Mouse (Mus musculus) heart, postnatal 25 days (tissue): ENCODE data around the gene Vmn2r118. TPM values are rescaled to one million over a fixed set of nuclear protein-coding genes. Genes with fewer than 3 reads are reported as not detected.

Experiments used
- DNase-seq: peaks from one replicate; pipeline ENCODE4 v3.0.0; 2022; ENCODE audit warnings: low spot score
- intact Hi-C: fragments of 180-260 bp; cut with DNase I; formaldehyde crosslinking; loops from one replicate; pipeline ENCODE4 v1.15.1; 2025
- total RNA-seq, 2 experiments: library from RNA; stranded (reverse); gene quantifications; 2 replicates each; pipeline ENCODE4 v1.2.3; 2021

Gene Vmn2r118
- not detected for total RNA-seq

GRCm38 (mm10) chr17:55625092-55625491 is at the start of gene Vmn2r118:
Vmn2r118 (minus strand) TSS chr17:55625192.
- intact Hi-C loops: no loop called here
- no peak for DNase-seq

- intact Hi-C loops: no loop called here
- no peak for DNase-seq
These were observed 36.1 kb upstream of the Vmn2r118 start for GRCm38 (mm10) chr17:55661099-55661498.

- intact Hi-C loops: no loop called here
These were observed 34.2 kb downstream of the Vmn2r118 start for GRCm38 (mm10) chr17:55590838-55591237.

DNA sequence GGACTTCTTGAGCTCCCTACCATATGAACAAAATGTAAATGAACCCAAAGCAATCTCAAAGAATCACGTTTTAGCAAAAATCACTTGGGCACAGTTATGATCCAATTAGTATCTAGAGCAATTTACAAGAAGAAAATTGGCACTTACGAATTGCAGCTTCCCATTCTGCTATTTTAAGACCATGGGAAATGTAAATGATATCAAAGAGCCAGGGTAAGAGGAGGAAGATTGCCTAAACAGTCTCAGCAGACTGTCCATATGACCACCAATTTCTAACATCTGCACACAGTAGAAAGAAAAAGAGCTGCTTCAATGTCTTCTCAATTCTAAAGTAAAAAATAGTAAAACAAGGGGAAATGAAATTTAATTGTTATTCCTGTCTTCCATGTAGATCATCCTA is 63.2 kb downstream of the Vmn2r118 start:
- no peak for DNase-seq
- intact Hi-C loops: no loop called here

More at GRCm38 (mm10) chr17:55590838-55591237, 34.2 kb downstream of the Vmn2r118 start:
- DNase-seq: no peak

DNA sequence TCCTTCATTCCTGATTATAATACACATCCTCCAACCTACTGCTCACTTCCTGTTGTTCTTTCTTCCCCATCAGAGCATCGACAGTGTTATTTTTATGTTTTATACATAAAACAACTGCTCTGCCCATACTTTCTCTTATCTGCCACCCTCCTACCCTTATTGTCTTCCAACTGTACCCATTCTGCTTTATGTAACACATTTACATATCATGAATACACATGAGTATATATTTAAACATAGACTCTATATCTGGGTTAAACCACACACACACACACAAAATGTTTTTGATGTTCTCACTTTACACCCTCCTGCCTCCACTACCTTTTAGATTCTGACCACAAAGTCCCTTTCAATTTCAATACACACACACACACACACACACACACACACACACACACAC is 76.5 kb downstream of the Vmn2r118 start:
- DNase-seq: no peak
- intact Hi-C loops: no loop called here

Other genes starting within 250 kb of the Vmn2r118 start
- gene St6gal2, start 179.8 kb downstream of the Vmn2r118 start, total RNA-seq: not detected
- 1 to 10 TPM; 2.8 to 3.1 TPM for gene Pot1b, start 87.4 kb upstream of the Vmn2r118 start, total RNA-seq
- gene Adgre4, start 124.8 kb upstream of the Vmn2r118 start, total RNA-seq: under 1 TPM; 0.42 to 0.44 TPM